Mouse (Mus musculus) kidney, embryonic 15.5 days (tissue): Measurements from ENCODE around the gene Rph3a. TPM values are rescaled to one million over a fixed set of nuclear protein-coding genes. Genes with fewer than 3 reads are reported as not detected.
"Not testable (repeated sequence)": the region's sequence is repeated elsewhere in the genome, so short reads cannot be mapped to it uniquely, and the experiment has no call there.

ENCODE experiments used
- ATAC-seq: fragments of 200-750 bp; cut with Nextera tagmentation; replicated peaks from 2 replicates; pipeline ENCODE4 v1.8.0; 2017; ENCODE audit warnings: moderate TSS enrichment; ENCODE audit not compliant: low FRiP score
- H3K27ac ChIP-seq: fragments of 300-500 bp; sonication (generic); 2 replicates; pipeline ENCODE4 v1.5.1; 2015; ENCODE audit warnings: mild to moderate bottlenecking, inconsistent platforms
- H3K27me3 ChIP-seq: fragments of 300-500 bp; sonication (generic); 2 replicates; pipeline ENCODE4 v1.6.1; 2015; ENCODE audit warnings: inconsistent platforms
- H3K36me3 ChIP-seq: fragments of 300-500 bp; sonication (generic); 2 replicates; pipeline ENCODE4 v1.6.1; 2015; ENCODE audit warnings: inconsistent platforms
- H3K4me1 ChIP-seq: fragments of 300-500 bp; sonication (generic); 2 replicates; pipeline ENCODE4 v1.6.1; 2015; ENCODE audit warnings: inconsistent platforms
- H3K4me2 ChIP-seq: fragments of 300-500 bp; sonication (generic); 2 replicates; pipeline ENCODE4 v1.6.1; 2015; ENCODE audit warnings: moderate library complexity, mild to moderate bottlenecking, inconsistent platforms
- H3K4me3 ChIP-seq: fragments of 300-500 bp; sonication (generic); replicated peaks from 2 replicates; pipeline ENCODE4 v1.5.1; 2015; ENCODE audit warnings: mild to moderate bottlenecking, inconsistent platforms
- H3K9ac ChIP-seq: fragments of 300-500 bp; sonication (generic); 2 replicates; pipeline ENCODE4 v1.6.1; 2015; ENCODE audit warnings: mild to moderate bottlenecking, inconsistent platforms
- H3K9me3 ChIP-seq: fragments of 300-500 bp; sonication (generic); replicated peaks from 2 replicates; pipeline ENCODE4 v1.6.1; 2016; ENCODE audit warnings: inconsistent platforms
- WGBS: fragments of 180-500 bp; shearing (Covaris S2); methylation state at CpG from one replicate; pipeline ENCODE4 v1.1.7; 2015; ENCODE audit warnings: mixed read lengths; 5-methylcytosine and 5-hydroxymethylcytosine counted together
- polyA plus RNA-seq: library from polyadenylated mRNA; unstranded; fragments of >200 nt; fragmentation: Nextera tagmentation; extraction: Ambion mirVana; gene quantifications from 2 replicates; pipeline ENCODE4 v1.2.1, GENCODE M21; 2015

Gene Rph3a
- polyA plus RNA-seq, 1 experiment from 2014 or later: 0.18 TPM

DNA sequence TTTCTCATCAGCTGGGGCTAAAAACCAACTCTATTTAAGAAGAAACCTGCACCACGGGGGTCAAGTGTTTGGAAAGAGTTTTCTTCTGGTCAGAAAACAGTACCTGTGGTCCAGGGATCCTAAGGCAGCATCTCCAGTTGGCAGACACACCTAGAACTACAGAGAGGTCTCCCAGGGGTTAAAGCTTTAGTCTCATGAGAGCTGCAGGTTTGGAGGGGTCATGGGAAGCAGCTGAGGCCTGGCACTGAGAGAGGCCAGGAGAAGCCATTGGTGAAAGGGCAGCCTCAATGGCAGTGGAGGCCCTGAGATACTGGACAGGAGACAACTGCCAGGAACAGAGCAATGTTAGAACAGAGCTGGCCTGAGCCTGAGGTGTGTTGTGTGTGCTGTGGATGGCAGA is 109.2 kb downstream of the Rph3a start:
- Histone ChIP-seq H3K4me1 (no peaks in the 10 kb centered on the region), H3K9ac (no peak overlapping the region), H3K9me3 (no peaks in the 10 kb centered on the region), H3K4me2 (no peak overlapping the region), H3K4me3 (no peak overlapping the region), H3K36me3 (no peaks in the 10 kb centered on the region), H3K27me3 (no peaks in the 10 kb centered on the region), H3K27ac (no peak overlapping the region)
- WGBS: 76% methylated on average over 1 of the region's 1 CpGs
- ATAC-seq: no peak

DNA sequence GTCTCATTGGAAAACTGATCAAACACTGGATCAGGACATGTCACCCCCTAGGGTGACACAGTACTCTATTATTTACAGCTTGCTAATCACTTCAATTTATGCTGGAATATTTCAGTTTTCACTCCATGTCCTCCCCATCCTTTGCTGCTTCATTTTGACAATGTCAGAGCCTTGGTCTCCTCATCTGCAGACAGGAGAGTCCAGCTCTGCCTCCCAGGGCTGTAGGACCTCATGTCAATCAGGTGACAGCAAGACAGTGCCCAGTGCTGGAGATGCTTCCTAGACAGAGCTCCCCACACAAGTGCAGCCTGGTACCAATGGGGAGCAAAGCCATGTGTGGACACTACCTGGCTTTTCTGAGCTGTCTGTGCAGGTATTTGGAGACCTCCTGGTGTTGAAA is 111.2 kb downstream of the Rph3a start:
- H3K4me2 ChIP-seq: no peak overlapping the region
- H3K27me3 ChIP-seq: no peaks in the 10 kb centered on the region
- H3K4me3 ChIP-seq: no peak overlapping the region
- H3K4me1 ChIP-seq: no peaks in the 10 kb centered on the region
- no peaks in the 10 kb centered on the region for H3K36me3 ChIP-seq
- no peaks in the 10 kb centered on the region for H3K9me3 ChIP-seq
- no peak overlapping the region for H3K27ac ChIP-seq
- H3K9ac ChIP-seq: no peak overlapping the region
- no peak for ATAC-seq

DNA sequence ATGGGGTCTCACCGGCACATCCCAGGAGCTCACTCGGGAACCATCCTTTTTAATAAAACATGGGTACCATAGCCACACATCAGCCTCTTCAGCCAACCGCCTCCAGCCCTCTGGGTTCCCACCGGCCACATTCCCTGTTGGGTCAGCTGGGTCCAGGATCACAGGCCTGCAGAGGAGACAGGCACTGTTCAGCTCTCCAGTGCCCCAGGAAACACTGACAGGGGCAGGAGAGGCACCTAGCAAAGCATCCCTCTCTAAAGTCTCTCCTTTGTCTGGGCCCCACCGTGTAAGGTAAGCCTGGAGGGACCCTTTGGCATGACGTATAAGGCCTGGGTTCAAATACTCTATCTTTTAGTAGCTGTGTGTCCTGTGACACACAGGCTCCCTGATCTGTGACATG is 111.6 kb downstream of the Rph3a start:
- no peak overlapping the region for H3K4me2 ChIP-seq
- ATAC-seq: no peak
- no peaks in the 10 kb centered on the region for H3K4me1 ChIP-seq
- no peaks in the 10 kb centered on the region for H3K36me3 ChIP-seq
- 88% methylated on average over 6 of the region's 6 CpGs for WGBS
- no peaks in the 10 kb centered on the region for H3K9me3 ChIP-seq
- H3K4me3 ChIP-seq: no peak overlapping the region
- no peak overlapping the region for H3K9ac ChIP-seq
- H3K27ac ChIP-seq: no peak overlapping the region
- no peaks in the 10 kb centered on the region for H3K27me3 ChIP-seq

DNA sequence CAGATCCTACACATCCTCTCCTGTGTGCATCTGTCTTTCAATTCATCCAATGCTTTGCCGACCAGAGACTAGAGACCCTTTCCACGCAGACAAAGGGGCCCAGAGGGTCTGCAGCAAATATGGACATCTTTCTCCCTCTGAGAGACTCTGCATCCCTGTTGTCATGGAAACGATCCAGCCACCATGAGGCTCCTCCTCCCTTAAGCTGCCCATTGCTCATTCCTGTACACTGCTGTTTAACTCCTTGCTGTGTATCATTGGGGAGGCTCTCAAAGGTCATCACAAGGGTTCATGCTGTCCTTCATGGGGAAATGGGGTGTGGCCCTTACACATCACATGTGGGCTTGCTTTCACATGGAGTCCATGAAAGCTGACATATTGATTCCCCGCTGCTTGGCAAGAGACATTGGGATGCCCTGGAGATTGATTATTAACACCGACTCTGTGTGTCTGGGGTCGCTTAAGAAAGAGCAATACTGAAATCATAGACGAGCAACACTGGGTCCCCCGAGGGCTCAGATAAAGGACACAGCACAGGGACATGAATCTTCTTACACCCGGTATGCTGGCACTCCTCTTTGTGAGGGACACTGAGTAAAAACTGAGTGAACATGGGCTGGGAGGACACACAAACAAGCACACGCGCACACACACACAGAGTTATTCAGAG is 114.5 kb downstream of the Rph3a start:
- Histone ChIP-seq H3K4me1 (no peaks in the 10 kb centered on the region), H3K9ac (no peak overlapping the region), H3K27me3 (no peaks in the 10 kb centered on the region), H3K36me3 (no peaks in the 10 kb centered on the region), H3K4me2 (no peak overlapping the region), H3K9me3 (no peaks in the 10 kb centered on the region), H3K27ac (no peak overlapping the region), H3K4me3 (no peak overlapping the region)
- no peak for ATAC-seq
- 87% methylated on average over 11 of the region's 11 CpGs for WGBS

DNA sequence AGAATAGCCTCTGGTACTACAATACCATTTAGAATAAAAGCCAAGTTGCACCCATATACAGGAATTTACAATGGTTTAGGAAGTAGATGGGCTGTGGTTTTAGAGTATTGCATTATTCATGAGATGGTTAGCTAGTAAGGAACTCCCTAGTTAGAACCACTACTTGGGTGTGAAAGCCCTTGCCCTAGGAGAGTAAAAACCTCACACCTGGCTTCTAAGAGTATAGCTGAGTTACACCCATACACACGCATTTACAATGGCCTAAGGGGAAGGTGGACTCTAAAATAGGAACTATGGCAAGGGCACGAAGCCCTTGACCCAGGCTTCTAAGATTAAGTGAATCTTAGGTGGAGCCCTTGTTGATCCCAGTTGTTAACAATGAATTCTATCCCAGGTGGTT is 115.2 kb downstream of the Rph3a start:
- H3K9ac ChIP-seq, H3K4me2 ChIP-seq, H3K27me3 ChIP-seq, ATAC-seq, H3K4me1 ChIP-seq, H3K36me3 ChIP-seq, H3K9me3 ChIP-seq, H3K27ac ChIP-seq, H3K4me3 ChIP-seq: not testable (repeated sequence)
- 78% methylated on average over 2 of the region's 2 CpGs for WGBS

DNA sequence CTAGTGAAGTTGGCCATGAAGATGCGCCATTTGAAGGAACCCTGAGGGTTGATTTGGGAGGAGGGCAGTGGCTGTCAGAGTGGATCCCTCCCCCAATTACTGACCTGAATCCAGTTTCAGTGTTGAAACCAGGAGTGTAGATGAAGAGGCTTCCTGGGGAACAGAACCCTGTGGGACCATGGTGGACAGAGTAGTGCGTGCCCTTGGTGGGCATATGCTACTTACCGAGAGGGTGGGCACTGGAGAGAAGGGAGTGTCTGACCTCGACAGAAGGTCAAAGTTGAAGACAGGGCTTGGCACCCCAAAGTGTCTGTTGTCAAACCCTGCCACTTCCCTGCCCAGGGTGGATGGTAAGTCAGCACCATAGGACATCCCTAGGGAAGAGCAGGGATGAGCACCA is 116.0 kb downstream of the Rph3a start:
- H3K4me3 ChIP-seq, H3K27me3 ChIP-seq, H3K4me2 ChIP-seq, ATAC-seq, H3K9ac ChIP-seq, H3K4me1 ChIP-seq, H3K9me3 ChIP-seq, H3K27ac ChIP-seq, H3K36me3 ChIP-seq: not testable (repeated sequence)
- WGBS: 93% methylated on average over 4 of the region's 4 CpGs

DNA sequence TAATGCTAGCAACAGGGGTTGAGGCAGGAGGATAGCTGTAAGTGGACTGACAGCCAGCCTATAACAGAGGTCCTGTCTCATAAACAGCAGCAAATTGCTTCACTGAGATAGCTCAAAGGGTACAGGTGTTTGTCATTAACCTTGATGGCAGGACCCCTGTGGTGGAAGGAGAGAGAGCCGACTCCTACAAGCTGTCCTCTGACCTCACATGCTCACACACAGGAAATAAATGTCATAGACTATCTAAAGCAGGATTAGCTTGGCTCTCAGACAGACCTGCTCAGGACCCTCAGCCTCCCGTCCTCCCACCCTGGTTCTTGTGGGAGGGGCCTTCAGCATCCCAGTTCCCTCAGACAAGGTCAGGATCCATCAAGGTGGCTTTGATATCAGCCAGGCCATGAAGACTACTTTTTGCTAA is 117.6 kb downstream of the Rph3a start:
- ATAC-seq: no peak

DNA sequence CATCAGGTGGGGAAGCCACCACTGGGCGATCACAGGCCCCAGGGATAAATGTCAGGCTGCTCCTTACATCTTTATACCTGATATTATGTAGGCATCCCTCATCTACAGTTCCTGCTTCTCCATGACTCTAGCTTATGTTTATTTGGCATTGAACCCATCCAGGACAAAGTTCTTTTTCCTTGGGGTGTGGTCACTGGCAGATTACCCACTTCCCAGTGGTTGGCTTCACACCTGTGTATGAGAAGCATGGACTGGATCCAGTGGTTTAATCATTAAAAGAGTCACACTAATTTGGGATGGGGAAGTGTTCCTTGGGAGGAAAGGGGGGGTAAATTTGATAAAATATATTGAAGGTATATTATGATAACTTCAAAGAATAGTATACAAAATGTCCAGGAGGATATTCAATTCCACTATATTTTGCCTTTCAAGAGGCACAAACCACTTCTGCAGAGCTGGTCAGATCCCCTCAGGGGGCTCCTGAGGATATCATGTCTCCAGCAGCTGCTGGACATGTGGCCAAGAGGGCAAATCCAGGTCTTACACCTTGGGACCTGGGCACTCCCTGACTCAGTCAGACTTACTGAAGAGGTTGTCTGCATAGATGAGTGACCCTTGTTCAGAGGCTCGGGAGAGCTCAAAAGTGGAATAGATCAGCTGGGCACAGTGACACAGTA is 118.2 kb downstream of the Rph3a start:
- not testable (repeated sequence) for H3K36me3 ChIP-seq, ATAC-seq
- WGBS: 81% methylated on average over 2 of the region's 2 CpGs

More for the DNA sequence above, 117.6 kb downstream of the Rph3a start:
- no peaks in the 10 kb centered on the region for H3K27me3 ChIP-seq
- 35% methylated on average over 2 of the region's 2 CpGs for WGBS
- H3K4me2 ChIP-seq: no peak overlapping the region
- no peak overlapping the region for H3K27ac ChIP-seq
- no peak overlapping the region for H3K4me3 ChIP-seq
- no peaks in the 10 kb centered on the region for H3K4me1 ChIP-seq
- no peaks in the 10 kb centered on the region for H3K9me3 ChIP-seq
- no peaks in the 10 kb centered on the region for H3K36me3 ChIP-seq
- no peak overlapping the region for H3K9ac ChIP-seq

DNA sequence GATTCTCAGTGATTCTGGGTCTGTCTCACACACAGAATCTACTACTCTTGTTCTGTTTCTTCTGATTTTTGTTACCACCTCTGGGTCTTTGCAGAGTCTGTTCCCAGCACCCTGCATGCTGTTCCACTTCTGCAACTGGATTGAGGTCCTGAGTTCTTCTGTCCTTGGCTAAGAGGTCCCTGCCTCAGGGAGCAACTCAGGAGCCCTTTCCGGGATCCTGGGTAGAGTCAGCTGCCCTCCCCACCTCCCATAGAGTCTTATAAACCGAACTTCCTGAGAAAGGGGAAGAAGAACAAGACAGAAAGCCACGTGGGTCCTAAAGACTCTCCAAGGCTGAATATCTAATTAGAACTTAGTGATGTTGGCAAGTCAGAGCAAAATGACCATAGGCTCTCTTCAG is 118.9 kb downstream of the Rph3a start:
- Histone ChIP-seq H3K36me3 (no peaks in the 10 kb centered on the region), H3K4me1 (no peaks in the 10 kb centered on the region), H3K27me3 (no peaks in the 10 kb centered on the region), H3K9ac (no peak overlapping the region), H3K4me3 (no peak overlapping the region), H3K4me2 (no peak overlapping the region), H3K9me3 (no peaks in the 10 kb centered on the region), H3K27ac (no peak overlapping the region)
- ATAC-seq: no peak
- WGBS: 63% methylated on average over 3 of the region's 3 CpGs

More for the DNA sequence above, 118.2 kb downstream of the Rph3a start:
- not testable (repeated sequence) for H3K27ac ChIP-seq, H3K27me3 ChIP-seq, H3K4me2 ChIP-seq, H3K4me3 ChIP-seq, H3K4me1 ChIP-seq, H3K9ac ChIP-seq, H3K9me3 ChIP-seq

Other genes starting within 250 kb of the Rph3a start
- gene Oas3, start 232.4 kb downstream of the Rph3a start, polyA plus RNA-seq: 0.15 and 0.18 TPM in 2 replicates
- gene Oas1e, start 214.6 kb downstream of the Rph3a start, polyA plus RNA-seq: not detected in 2 replicates
- 0.27 and 0.49 TPM in 2 replicates for gene Oas1c, start 197.6 kb downstream of the Rph3a start, polyA plus RNA-seq
- gene Oas1f, start 162.7 kb downstream of the Rph3a start, polyA plus RNA-seq: 0.10 TPM in 1 of 2 replicates, not detected in the other
- gene Oas1h, start 148.7 kb downstream of the Rph3a start, polyA plus RNA-seq: not detected in 2 replicates
- gene Oas1g, start 122.5 kb downstream of the Rph3a start, polyA plus RNA-seq: 0.68 and 0.81 TPM in 2 replicates
- gene Oas1a, start 102.6 kb downstream of the Rph3a start, polyA plus RNA-seq: 2.4 and 2.6 TPM in 2 replicates
- not detected in 2 replicates for gene Oas1d, start 95.6 kb downstream of the Rph3a start, polyA plus RNA-seq
- 19.9 and 20.9 TPM in 2 replicates for gene Ptpn11, start 181.3 kb upstream of the Rph3a start, polyA plus RNA-seq
- gene Rpl6, start 194.4 kb upstream of the Rph3a start, polyA plus RNA-seq: 639 and 659 TPM in 2 replicates
- 4.3 and 5.2 TPM in 2 replicates for gene Hectd4, start 210.1 kb upstream of the Rph3a start, polyA plus RNA-seq